Mouse (Mus musculus): ENCODE data around the gene Slco4c1. TPM values are rescaled to one million over a fixed set of nuclear protein-coding genes. Genes with fewer than 3 reads are reported as not detected.

Slco4c1 gene
- total RNA-seq, 1 experiment: 5.2 TPM

DNA sequence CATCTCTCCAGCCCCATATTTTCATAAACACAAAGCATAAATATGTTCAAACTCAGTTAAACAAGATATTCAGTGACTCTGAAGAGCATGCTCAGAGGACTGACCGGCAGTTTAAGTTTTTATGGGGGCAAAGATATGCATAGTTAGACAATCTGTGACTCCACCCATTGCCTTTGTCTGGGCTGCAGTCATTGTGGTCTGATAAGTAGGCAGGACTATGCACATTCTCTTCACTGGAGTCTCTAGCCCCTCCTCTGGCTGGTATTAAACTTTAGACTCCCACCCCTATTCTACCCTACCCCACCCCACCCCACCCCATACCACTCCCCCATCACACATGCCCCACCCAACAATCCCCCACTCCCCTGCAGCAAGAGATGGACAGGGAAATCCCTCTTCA lies 4.1 kb upstream of the Slco4c1 start:
- H3K27ac ChIP-seq (ENCODE audit: insufficient read depth, low read depth, low read length, poor library complexity, severe bottlenecking): no peak overlapping the region; the same call in 1 of the 2 replicates
- H3K4me3 ChIP-seq (ENCODE audit: insufficient read depth in 1 of 2, low read depth in 1 of 2, low read length in 2 of 2, poor library complexity in 1 of 2, severe bottlenecking in 1 of 2): no peak overlapping the region
- no peaks in the 10 kb centered on the region for H3K9me3 ChIP-seq (ENCODE audit: control insufficient read depth, insufficient read depth, low read depth, low read length)
- peak; percentile 37 for DNase-seq (ENCODE audit: low read depth, low spot score)
- H3K36me3 ChIP-seq (ENCODE audit: control insufficient read depth, insufficient read depth, low read length, poor library complexity, severe bottlenecking): no peaks in the 10 kb centered on the region
- H3K9ac ChIP-seq (ENCODE audit: insufficient read depth, low read depth, low read length, poor library complexity, severe bottlenecking): no peak overlapping the region
- peaks cover 2 to 25% of the 10 kb centered on the region in 2 experiments for H3K4me1 ChIP-seq (ENCODE audit: control insufficient read depth in 2 of 2, insufficient read depth in 2 of 2, low read length in 2 of 2, poor library complexity in 1 of 2)
- TF ChIP-seq CHD2 (IDR thresholded peaks at IDR 0.05; ENCODE audit: low read depth, low read length) (no peak), HCFC1 (IDR thresholded peaks at IDR 0.05; ENCODE audit: borderline replicate concordance, insufficient read depth, low read length) (no peak), ZNF384 (IDR thresholded peaks at IDR 0.05; ENCODE audit: low read depth, low read length) (no peak), ZC3H11A (IDR thresholded peaks at IDR 0.05; ENCODE audit: borderline replicate concordance, low read depth, low read length) (no peak), MAFK (IDR thresholded peaks at IDR 0.05; ENCODE audit: insufficient read depth, low read depth, low read length) (no peak)
- in situ Hi-C loops (cut with MboI; ENCODE audit: low sequenced_read_pairs in 2 of 2, unreplicated experiment in 2 of 2): no loop called here

DNA sequence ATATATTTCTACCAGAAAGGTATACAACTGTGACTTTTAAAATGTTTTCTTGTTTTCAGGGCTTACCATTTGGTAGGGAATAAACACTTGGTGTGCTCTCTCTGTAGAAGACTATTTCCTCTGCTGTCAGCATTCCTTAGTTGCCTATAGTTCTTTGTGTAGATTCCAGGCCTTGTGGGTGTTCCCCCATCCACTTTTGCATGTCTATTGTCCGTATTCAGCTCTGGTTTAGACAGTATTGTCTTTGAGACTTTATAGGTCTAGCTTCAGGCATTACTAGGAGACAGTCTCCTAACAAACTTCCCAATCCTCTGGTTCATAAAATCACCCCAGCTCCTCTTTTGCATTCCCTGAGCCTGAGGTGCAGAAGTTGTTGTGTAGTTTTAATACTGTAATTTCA lies 2.7 kb upstream of the Slco4c1 start:
- Histone ChIP-seq H3K9ac (ENCODE audit: insufficient read depth, low read depth, low read length, poor library complexity, severe bottlenecking) (no peak overlapping the region), H3K4me1 (ENCODE audit: control insufficient read depth in 2 of 2, insufficient read depth in 2 of 2, low read length in 2 of 2, poor library complexity in 1 of 2) (peaks cover 2 to 25% of the 10 kb centered on the region in 2 experiments), H3K36me3 (ENCODE audit: control insufficient read depth, insufficient read depth, low read length, poor library complexity, severe bottlenecking) (no peaks in the 10 kb centered on the region), H3K9me3 (ENCODE audit: control insufficient read depth, insufficient read depth, low read depth, low read length) (no peaks in the 10 kb centered on the region), H3K27ac (ENCODE audit: insufficient read depth, low read depth, low read length, poor library complexity, severe bottlenecking) (peak overlapping the region; percentile 79; the same call in 1 of the 2 replicates), H3K4me3 (ENCODE audit: insufficient read depth in 1 of 2, low read depth in 1 of 2, low read length in 2 of 2, poor library complexity in 1 of 2, severe bottlenecking in 1 of 2) (peak overlapping the region in 1 of 2 experiments; percentile 10; a peak in 1 of 4 replicates)
- TF ChIP-seq CHD2 (IDR thresholded peaks at IDR 0.05; ENCODE audit: low read depth, low read length): no peak
- peak; percentile 71; the same call in 1 of the 2 replicates for TF ChIP-seq MAFK (IDR thresholded peaks at IDR 0.05; ENCODE audit: insufficient read depth, low read depth, low read length)
- no peak for TF ChIP-seq HCFC1 (IDR thresholded peaks at IDR 0.05; ENCODE audit: borderline replicate concordance, insufficient read depth, low read length)
- no peak for TF ChIP-seq ZC3H11A (IDR thresholded peaks at IDR 0.05; ENCODE audit: borderline replicate concordance, low read depth, low read length)
- no peak for TF ChIP-seq ZNF384 (IDR thresholded peaks at IDR 0.05; ENCODE audit: low read depth, low read length)
- in situ Hi-C loops (cut with MboI; ENCODE audit: low sequenced_read_pairs in 2 of 2, unreplicated experiment in 2 of 2): no loop called here
- DNase-seq (ENCODE audit: low read depth, low spot score): peak; percentile 59

DNA sequence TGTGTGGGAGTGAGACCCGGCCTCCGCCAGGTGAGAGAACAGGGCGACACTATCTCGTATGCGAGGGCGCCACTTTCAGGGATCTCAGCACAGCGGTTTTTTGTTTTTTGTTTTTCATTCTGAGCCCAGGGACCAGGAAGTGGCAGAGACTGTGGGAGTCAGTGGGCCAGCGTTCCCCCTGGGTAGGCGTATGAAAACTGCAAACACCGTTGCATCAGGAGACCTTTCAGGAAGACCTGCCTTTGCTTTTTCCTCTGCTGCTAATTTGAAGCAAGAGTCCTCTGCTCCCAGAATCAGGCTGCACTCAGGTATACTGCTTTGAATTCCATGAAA lies 356 bp upstream of the Slco4c1 start:
- Histone ChIP-seq H3K4me1 (ENCODE audit: control insufficient read depth in 2 of 2, insufficient read depth in 2 of 2, low read length in 2 of 2, poor library complexity in 1 of 2) (peaks cover 2 to 24% of the 10 kb centered on the region in 2 experiments), H3K9ac (ENCODE audit: insufficient read depth, low read depth, low read length, poor library complexity, severe bottlenecking) (peak overlapping the region; percentile 83), H3K4me3 (ENCODE audit: insufficient read depth in 1 of 2, low read depth in 1 of 2, low read length in 2 of 2, poor library complexity in 1 of 2, severe bottlenecking in 1 of 2) (peak overlapping the region; percentile 92 to 95), H3K9me3 (ENCODE audit: control insufficient read depth, insufficient read depth, low read depth, low read length) (no peaks in the 10 kb centered on the region), H3K27ac (ENCODE audit: insufficient read depth, low read depth, low read length, poor library complexity, severe bottlenecking) (no peak overlapping the region; the same call in 1 of the 2 replicates), H3K36me3 (ENCODE audit: control insufficient read depth, insufficient read depth, low read length, poor library complexity, severe bottlenecking) (no peaks in the 10 kb centered on the region)
- peak; percentile 7 for DNase-seq (ENCODE audit: low read depth, low spot score)
- TF ChIP-seq ZC3H11A (IDR thresholded peaks at IDR 0.05; ENCODE audit: borderline replicate concordance, low read depth, low read length) (no peak), CHD2 (IDR thresholded peaks at IDR 0.05; ENCODE audit: low read depth, low read length) (no peak), HCFC1 (IDR thresholded peaks at IDR 0.05; ENCODE audit: borderline replicate concordance, insufficient read depth, low read length) (no peak), MAFK (IDR thresholded peaks at IDR 0.05; ENCODE audit: insufficient read depth, low read depth, low read length) (no peak), ZNF384 (IDR thresholded peaks at IDR 0.05; ENCODE audit: low read depth, low read length) (no peak)
- in situ Hi-C loops (cut with MboI; ENCODE audit: low sequenced_read_pairs in 2 of 2, unreplicated experiment in 2 of 2): no loop called here

DNA sequence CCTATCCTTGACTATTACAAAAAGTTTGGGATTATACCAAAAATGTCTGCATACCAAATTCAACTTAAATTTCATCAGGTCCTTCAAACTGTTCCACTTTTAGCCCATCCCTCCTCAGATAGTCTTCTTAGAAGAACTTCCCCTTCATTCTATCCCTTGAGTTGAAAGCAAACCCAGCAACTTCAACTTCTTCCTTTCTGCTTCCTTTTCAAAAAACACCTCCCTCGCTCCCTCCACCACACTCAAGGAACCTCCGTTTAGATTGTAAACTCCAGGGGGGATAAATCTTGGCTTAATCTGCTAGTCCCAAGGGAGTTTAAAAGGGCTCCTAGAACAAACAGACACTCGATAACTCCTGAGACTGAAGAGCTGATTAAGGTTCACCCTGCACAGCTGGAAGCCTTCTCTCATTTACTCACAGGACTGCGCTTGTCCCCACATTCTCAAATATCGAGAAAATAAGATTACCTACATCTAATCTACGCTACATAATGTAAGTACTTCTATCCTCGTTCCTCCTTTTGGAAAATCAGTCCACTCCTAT lies 1.1 kb downstream of the Slco4c1 start:
- in situ Hi-C loops (cut with MboI; ENCODE audit: low sequenced_read_pairs in 2 of 2, unreplicated experiment in 2 of 2): no loop called here
- H3K36me3 ChIP-seq (ENCODE audit: control insufficient read depth, insufficient read depth, low read length, poor library complexity, severe bottlenecking): no peaks in the 10 kb centered on the region
- TF ChIP-seq MAFK (IDR thresholded peaks at IDR 0.05; ENCODE audit: insufficient read depth, low read depth, low read length): no peak
- no peak for TF ChIP-seq ZNF384 (IDR thresholded peaks at IDR 0.05; ENCODE audit: low read depth, low read length)
- no peak for TF ChIP-seq ZC3H11A (IDR thresholded peaks at IDR 0.05; ENCODE audit: borderline replicate concordance, low read depth, low read length)
- no peak for TF ChIP-seq HCFC1 (IDR thresholded peaks at IDR 0.05; ENCODE audit: borderline replicate concordance, insufficient read depth, low read length)
- no peak for TF ChIP-seq CHD2 (IDR thresholded peaks at IDR 0.05; ENCODE audit: low read depth, low read length)
- H3K4me1 ChIP-seq (ENCODE audit: control insufficient read depth in 2 of 2, insufficient read depth in 2 of 2, low read length in 2 of 2, poor library complexity in 1 of 2): peaks cover 2 to 18% of the 10 kb centered on the region in 2 experiments
- H3K9ac ChIP-seq (ENCODE audit: insufficient read depth, low read depth, low read length, poor library complexity, severe bottlenecking): peak overlapping the region; percentile 32; the same call in 1 of the 2 replicates
- no peak for DNase-seq (ENCODE audit: low read depth, low spot score)
- H3K9me3 ChIP-seq (ENCODE audit: control insufficient read depth, insufficient read depth, low read depth, low read length): no peaks in the 10 kb centered on the region
- H3K27ac ChIP-seq (ENCODE audit: insufficient read depth, low read depth, low read length, poor library complexity, severe bottlenecking): no peak overlapping the region
- H3K4me3 ChIP-seq (ENCODE audit: insufficient read depth in 1 of 2, low read depth in 1 of 2, low read length in 2 of 2, poor library complexity in 1 of 2, severe bottlenecking in 1 of 2): peak overlapping the region; percentile 92 to 95
